Mouse (Mus musculus): Measurements from ENCODE around the gene Mms19. TPM values are rescaled to one million over a fixed set of nuclear protein-coding genes. Genes with fewer than 3 reads are reported as not detected.

Mms19 gene
- total RNA-seq, 2 experiments from 2014 or later, result 21.7 to 24.7 TPM

DNA sequence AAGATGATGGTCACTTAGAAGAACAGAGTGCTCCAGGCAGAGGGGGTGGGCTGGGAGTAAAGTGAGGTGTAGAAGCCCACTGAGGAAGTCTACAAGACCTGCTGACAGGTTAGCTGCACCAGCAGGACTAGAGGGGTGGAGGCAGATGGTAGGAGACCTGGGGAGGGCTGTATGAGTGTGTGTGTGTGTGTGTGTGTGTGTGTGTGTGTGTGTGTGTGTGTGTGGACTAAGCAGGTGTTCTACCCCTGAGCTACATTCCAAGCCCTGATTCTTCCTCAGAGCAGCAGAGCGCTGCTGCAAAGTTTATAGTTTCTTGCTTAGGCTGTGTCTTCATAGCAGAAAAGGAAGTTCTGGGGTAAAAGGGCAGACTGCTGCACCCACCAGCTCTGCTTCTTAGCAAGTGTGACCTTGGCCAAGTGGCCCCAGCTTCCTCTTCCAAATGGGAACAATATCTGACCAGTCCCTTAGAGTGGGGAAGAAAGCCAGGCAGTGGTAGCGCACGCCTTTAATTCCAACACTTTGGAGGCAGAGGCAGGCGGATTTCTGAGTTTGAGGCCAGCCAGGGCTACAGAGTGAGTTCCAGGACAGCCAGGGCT, 18.8 kb upstream of the Mms19 start:
- peak; percentile 72 for ATAC-seq (ENCODE audit: poor library complexity, severe bottlenecking)

DNA sequence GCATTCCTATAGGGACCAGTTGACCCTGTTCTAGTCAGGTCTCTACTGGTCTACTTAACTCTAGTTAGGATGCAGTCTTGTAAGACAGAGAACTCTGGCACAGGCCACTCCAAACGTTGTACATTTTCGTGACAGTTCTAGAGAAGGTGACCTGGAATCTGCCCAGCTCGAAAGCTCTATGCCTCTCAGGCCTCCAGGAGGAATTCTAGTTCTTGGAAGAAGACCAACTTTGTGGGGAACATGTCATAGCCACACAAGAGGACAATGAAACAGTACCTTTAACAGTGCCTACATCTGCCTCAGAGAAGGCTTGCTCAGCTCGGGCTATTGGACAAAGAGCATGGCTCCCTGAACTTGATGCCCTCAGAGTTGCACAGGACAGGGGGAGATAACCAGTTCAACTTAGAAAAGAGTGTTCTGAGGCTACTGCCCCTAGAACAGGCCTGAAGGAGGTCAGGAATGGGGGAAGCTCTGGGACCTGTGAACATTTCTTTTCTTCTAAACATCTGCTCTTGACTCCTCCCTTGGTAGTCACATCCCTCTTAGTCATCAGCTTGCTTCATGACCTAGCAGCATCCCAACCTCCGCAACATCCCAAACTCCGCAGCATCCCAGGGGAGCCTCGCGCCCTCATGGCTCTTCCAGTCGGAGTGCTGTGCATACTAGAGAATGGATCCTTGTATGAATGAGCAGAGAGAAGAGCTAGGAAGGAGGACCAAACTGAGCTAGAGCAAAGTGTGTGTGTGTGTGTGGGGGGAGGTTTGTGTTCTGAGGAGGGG, 18.0 kb upstream of the Mms19 start:
- no peak for ATAC-seq (ENCODE audit: poor library complexity, severe bottlenecking)

DNA sequence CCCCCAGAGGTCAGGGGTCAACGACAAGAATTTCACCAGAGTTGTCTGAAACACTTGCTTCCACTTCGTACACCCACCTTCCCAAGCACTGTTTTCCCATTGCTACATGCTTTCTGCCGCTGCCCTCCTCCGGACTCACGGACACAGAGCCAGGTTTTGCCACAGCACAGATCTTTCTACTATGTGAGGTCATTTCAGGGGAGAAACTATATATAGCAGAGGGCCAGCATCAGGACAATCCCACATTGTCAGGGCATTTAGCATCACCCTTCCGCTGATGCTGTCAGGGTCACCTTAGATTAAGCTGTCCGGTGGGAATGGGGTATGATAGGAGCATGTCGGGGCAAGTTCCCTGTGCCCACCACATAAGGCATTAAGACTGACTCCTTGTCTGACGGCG, 16.1 kb upstream of the Mms19 start:
- no peak for ATAC-seq (ENCODE audit: poor library complexity, severe bottlenecking)

DNA sequence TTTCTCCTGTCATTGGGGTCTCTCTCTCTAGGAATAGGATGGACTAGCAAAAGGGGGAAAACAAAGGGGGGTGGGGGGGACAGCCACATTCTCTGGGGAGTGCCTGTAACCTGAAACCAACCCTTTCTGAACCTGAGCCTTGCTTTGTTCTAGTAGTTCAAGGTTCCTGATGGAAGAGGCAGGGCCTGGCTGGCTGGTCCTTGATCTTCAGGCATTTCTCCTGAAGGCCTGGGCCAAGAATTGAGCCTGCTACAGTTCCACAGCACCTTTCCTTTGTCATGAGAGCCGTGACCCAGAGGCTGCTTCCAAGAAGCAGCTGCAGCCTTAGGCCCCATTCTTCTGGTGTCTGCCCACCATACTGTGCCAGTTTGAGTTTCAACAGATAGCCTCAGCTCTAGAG, 14.5 kb upstream of the Mms19 start:
- ATAC-seq (ENCODE audit: poor library complexity, severe bottlenecking), result no peak

DNA sequence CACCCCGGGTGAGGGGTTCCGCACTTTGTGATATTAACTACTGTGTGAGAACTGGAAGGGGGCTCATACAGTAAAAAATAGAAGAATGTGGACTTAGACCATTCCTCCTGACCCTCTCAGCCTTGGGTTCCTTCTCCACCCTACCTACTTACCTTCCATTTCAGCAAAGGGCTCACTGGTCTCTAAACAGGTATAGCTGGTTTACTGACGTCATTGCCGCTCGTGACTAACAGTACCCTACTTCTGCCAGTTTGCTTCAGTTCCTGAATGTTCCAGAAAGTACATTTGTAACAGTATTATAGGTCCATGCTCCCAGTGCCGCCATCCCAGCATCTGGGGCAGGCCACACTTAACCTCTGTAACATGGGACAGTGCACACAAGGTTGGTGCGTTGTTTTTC, 13.1 kb upstream of the Mms19 start:
- ATAC-seq (ENCODE audit: poor library complexity, severe bottlenecking), result 0 out of 2 replicates have a peak, but pooled peaks have one; percentile 7

DNA sequence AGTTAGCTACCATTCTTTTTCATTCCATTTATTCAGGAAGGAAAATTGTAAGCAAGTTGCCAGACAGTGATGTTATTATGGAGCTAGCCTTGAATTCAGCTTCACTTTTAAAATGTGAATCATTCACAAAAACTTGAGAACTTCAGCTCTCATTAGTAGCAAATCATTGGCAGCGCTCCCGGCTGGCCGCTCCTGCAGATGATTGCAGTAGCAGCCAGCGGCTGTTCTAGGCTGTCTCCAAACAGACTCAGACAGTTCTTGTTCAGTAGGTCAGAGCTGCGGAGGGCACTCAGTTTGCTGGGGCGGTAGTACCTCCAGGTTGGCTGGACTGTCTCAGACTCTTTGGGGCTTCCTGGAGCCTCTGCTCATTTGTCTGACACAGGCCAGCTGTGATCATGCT, 12.5 kb upstream of the Mms19 start:
- ATAC-seq (ENCODE audit: poor library complexity, severe bottlenecking), result no peak

DNA sequence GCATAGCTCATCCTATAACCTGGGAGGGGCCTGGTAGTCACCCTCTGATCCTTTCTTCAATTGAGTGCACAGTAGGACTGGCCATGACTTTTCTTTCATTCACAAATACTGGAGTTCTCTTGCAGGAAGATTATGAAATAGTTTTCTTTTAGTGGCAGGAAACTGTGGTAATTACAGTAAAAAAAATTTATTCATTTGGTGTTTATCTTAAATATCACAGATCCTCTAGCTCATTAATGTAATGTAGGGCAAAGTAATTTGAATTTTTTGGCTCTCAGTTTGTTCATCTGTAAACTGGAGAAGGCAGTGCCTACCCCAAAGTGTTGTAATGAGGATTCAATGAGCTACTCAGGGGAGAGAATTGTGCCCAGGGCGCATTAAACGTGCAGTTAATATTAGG, 12.0 kb upstream of the Mms19 start:
- no peak for ATAC-seq (ENCODE audit: poor library complexity, severe bottlenecking)

DNA sequence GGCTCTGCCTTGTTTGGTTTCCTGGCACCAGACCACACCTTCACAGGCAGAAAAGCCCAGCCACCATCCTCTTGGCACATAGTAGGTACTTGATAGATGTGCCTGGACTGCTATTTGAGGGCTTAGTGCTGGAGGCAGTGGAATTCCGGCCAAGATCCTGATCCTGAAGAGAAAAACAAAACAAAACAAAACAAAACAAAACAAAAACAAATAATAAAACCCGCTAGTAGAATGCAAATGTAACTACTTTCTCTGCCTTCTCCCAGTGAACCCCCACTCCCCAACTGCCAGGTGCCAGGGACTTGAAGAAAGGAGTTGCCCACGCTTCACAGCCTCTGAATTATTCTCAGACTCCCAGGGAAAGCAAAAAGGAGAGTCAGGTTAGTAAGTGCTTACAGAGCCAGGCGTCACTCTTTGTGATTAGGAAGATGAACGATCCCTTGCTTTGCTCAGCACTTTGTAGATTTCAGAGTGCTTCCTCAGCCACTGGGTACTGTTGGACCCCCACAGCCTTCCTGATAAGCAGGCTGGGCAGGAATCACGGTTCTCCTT, 11.0 kb upstream of the Mms19 start:
- no peak for ATAC-seq (ENCODE audit: poor library complexity, severe bottlenecking)

DNA sequence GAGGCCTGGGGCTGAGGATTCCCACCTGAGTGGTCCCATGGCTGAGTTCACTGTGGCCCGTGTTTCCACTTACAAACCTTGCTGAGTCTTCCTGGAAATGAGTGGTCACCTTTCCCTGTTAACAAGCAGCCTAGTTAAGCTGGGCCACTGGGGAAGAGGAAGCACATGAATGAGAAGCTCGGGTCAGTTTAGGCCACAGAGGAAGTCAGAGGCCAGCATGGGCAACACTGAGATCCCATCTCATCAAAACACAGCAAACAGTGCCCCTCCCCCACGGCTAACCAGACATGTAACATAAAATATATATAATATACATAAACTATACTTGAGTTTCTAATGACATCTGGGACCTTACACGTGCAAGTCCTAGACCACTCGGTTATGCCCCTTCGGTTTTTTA, 8.9 kb upstream of the Mms19 start:
- peak; percentile 81 for ATAC-seq (ENCODE audit: poor library complexity, severe bottlenecking)

DNA sequence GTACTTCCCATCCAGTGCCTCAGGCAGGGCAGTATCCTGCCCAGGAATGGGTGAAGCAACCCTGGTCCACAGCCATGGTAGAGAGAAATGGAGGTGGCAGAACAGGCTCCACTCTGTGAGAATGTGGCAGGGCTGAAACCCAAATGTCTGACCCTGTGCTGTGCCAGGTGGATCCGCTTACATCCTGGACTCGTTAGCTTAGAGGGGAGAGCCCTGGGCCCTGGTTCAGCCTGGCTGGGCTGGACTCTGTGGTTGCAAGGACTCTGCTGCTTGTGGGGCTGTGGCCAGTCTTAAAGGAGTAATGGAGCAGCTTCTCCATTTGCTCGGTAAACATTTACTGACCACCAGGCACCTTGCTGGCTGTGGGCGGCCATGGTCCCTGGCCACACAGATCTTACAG, 6.2 kb upstream of the Mms19 start:
- no peak for ATAC-seq (ENCODE audit: poor library complexity, severe bottlenecking)

DNA sequence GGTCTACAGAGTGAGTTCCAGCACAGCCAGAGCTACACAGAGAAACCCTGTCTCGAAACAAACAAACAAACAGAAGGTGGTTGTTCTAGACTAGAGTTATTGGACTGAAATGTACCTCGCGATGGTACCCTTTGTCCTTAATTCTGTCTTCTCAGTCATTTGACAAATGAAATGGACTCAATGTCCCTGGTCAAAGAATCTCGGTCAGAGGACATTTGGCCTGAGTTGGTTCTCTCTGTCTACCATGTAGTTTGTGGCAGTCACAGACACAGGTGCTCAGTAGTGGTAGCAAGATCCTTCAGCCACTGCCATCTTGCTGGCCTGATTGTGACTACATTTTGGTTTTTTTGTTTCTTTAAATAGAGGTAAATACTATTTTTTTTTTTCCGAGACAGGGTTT, 5.0 kb upstream of the Mms19 start:
- no peak for ATAC-seq (ENCODE audit: poor library complexity, severe bottlenecking)

DNA sequence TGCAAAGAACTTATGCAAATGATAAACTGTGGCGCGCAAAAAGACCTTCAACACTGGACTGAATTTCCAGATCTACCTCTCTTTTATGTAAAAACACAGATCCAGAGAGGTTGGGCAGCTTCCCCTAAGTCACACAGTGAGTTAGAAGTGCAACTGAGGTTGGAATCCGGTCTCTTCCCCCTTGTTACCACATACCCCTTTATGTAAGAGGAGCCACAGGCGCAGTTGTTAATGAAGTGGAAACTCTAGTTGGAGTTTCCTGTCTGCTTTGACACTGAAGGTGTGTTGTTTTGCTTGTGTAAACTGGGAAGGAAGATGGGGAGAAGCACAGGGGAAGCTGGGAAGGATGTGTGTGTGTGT, 1.8 kb upstream of the Mms19 start:
- ATAC-seq (ENCODE audit: poor library complexity, severe bottlenecking), result peak; percentile 17

DNA sequence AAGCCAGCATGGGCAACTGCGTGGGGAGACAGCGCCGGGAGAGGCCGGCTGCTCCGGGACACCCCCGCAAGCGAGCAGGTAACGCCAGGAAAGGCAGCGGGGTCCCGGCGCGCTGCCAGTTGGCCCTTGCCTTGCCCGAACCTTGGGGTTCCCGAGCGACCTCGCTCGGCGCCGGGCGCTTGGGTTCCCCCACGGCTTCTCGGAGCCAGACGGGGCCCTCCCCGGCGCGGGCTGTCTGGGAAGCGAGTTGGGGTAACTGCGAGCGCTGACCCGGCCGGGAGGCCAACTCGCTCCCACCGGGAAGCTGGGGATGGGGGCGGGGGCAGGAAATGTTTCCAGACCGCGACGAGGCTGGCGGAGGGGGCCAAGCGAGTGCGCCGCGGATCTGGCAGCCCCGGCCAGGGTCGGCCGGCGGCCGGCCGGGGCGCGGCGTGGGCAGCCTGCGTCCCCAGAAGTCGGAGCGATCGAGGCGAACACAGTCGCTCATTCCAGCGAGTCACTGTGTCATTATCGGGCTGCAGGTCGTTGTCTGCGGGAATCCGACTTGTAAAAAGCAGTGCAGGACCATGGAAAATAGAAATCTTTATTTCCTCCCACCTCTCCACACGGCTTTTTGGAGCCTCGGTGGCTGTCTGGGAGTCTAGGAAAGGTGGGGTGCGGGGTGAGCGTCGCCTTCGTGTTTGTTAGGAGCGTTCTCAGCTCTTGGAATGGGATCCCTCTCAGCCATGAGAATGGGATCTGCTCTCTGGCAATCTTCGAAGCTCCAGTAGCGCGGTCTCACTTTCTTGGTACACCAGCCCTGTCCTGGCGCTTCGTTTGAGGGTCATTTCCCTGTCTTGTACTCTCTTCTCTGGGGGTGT, 1.2 kb upstream of the Mms19 start:
- no peak for ATAC-seq (ENCODE audit: poor library complexity, severe bottlenecking)

DNA sequence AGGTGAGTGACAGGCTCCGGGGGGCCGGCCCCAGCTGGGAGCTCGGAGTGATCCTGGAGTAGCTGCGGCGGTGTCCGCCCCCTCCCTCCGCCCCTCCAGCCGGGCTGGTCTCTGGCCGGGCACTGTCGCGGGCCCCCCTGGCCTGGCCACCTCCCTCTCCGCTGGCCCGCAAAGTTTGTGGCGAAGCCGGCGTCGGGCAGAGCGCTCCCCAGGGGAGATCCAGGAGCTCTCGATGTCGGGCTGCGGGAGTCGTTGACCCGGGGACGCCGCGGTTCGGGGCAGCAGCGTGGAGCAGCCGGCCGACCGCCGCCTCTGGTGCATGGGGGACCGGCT, 604 bp upstream of the Mms19 start, which contains the start of gene Ubtd1:
Ubtd1 (plus strand) TSS at position 169 of the 333 bp plus-strand sequence.
- ATAC-seq (ENCODE audit: poor library complexity, severe bottlenecking), result no peak

DNA sequence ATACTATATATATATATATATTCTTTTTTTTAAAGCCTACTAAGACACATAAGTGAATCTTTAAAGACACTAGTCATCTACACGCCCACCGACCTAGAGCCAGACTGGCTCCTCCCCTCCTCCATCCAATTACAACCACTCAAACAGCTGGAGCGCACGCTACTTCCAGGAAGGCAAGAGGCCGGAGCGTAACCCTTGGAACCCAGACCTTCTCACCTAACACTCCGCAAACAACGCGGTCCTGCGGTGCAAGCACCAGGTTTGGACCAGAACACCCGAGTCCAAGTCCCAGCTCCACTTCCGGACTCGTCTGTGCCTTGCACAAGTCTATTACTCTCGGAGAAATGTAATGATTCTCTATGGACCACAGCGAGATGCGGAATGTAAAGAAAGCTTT, 537 bp downstream of the Mms19 start:
- ATAC-seq (ENCODE audit: poor library complexity, severe bottlenecking), result peak; percentile 2; the same call in 1 of the 2 replicates

DNA sequence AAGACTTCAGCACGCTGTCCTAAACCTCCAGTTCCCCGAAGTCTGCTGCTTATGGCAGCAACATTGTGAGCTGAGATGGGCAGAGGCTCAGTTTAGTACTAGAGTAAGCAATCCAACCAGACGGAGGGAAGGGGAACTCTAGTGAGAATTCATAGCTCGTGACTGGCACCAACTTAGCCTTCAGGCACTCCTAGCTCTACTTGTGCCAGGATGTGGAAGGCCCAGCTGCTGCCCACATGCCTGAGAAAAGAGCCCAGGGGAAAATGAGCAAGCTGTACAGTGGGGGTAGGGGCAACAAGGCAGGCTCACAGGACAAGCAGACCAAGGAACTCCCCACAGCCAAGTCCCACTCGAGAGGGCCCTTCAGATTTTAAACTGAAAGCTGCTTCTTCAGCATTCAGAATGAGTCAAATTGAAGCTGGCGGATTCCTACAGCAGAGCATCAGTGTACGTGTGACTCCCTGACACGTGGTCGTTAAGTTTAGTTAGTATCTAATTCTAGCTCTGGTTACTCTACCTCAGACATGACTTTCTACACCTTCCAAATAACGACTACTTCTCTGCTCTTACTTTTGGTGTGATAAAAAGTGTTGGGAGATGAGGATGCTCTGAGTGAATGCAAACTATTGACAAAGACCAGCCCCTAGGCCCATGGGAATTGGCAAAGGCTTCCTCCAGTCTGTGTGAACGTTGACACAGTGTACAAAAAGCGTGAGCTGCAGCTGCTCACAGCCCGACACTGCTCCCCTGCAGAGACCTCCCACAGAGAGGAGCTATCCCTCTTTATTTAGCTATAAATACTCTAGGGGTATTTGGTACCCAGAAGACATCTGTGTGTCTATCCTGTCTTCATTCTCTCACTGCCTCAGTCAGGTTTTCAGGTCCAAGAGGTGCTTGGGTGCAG, 6.8 kb downstream of the Mms19 start:
- ATAC-seq (ENCODE audit: poor library complexity, severe bottlenecking), result no peak

DNA sequence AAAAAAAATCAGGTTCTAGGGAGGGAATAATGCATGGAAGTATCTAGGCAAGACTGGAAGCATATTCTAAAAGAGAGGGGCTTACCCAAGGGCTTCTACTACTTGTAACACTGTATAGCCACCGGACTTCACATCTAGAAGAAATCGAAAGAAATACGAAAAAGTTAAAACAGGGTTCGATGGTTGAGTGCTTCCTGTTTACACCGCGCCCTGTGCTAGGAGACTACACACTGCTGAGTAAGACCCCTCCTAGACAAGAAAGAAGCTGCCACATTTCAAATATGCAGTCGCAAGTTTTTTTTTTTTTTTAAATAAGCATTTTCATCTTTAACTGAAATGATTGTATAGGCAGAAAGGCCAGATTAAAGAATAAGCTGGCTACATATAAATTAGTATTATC, 11.3 kb downstream of the Mms19 start:
- no peak for ATAC-seq (ENCODE audit: poor library complexity, severe bottlenecking)

DNA sequence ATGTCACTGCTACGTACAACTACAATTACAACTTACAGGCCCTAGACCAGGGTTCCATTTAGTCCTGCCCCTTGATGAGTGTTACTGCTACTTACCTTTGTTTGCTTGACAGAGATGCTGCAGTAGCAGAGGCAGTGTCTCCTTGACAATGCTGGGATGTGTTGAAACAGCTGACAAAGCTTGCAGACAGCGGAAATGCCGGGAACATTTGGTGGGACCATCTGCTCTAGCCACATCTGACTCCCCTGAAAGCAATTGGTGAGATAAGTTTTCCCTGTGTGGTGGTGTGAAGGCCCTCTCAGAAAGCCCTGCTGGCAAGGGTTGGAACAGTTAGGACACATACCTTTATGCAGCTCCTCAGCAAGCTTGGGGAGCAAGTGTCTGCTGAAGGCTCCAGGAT, 27.4 kb downstream of the Mms19 start:
- no peak for ATAC-seq (ENCODE audit: poor library complexity, severe bottlenecking)

DNA sequence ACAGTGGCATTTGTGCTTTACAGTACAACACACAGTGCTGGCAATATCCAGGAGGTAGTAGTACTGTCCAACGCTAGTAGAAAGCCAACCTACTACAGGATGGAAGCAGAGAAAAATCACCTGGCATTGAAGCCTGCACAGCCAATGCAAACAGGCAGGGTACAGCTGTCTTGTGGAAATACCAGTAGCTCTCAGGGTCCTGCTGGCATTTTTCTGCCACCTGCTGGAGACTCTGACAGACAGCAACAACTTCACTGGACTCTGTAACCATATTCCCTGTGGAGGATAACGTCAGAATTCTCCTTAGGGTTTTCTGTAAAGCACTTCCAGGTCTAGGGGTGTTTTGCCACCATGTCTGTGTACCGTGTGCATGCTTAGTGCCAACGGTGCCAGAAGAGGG, 28.7 kb downstream of the Mms19 start:
- ATAC-seq (ENCODE audit: poor library complexity, severe bottlenecking), result peak; percentile 68

DNA sequence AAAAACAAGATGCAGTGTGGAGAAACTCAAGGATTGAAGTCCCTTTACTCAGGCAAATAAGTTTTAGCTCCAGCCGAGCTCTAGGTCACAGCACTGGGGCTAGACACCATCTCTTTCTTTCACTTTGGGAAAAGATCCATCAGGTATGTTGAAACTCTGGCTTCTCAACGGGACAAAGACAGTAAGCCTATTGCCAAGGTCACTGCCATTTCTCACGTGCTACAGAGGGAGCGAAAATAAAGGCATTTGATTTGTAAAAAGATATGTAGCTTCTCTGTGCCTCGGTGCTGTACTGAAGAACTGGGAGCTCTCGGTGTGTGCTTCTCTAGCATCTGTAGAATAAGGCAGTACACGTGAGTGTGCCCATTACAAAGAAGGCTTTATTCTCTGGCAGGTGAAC, 37.1 kb downstream of the Mms19 start:
- ATAC-seq (ENCODE audit: poor library complexity, severe bottlenecking), result no peak

DNA sequence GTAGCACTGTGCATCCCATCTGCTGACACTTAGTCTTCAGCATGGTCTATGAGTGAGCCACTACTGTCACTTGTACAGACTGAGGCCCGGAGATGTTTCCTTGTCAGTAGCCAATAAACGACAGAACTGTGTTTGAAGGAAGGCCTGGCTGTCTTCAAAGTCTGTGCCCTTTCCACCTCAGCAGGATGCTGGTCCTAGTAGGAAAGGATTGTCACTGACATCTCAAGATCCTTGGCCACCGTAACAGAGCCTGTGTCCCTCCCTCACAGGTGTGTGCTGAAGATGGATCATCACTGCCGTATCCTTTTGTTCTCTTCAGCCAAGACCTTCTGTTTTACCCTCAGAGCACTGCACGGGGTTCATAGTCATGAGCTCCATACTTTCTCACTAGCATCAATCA, 42.4 kb downstream of the Mms19 start:
- no peak for ATAC-seq (ENCODE audit: poor library complexity, severe bottlenecking)

Data from megakaryocyte, adult 5-6 weeks (primary cell).